Comparison of ENCODE assay signal across 8 mouse cellular contexts in the genomic region with DNA sequence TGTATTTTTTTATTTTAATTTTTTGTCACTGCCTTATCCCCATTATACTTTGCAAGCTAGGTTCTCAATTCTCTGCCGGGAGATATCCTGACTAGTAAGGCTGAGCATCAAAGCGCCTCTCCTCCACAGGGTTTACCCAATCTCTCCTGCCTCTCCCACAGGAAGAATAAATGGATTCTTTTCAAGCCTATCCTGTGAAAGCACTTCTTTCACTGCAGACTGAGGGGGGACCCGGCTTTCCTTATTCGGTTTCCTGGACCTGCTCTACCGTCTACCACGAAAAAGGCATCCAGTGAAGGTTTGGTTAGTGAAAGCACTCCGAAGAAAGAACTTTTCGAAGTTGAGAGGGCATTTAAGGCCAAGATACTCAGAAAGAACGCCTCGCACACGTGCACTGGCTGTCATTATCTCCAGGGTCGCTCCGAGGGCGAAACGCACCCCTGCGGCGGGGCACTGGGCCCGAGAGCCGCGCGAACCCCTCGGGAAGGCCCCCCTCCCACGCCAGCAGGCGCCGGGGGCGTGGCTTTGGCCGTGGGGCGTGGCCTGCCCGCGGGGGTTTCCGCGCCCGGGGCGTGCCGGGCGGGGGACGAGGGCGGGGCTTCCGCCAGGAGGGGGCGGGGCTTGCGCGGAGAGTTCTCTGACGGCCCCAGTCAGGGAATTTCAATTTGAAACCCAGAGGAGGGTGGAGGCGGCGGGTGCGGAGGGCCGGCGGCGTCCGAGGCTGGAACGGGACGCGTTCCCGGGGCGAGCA. TPM values are rescaled to one million over a fixed set of nuclear protein-coding genes. Genes with fewer than 3 reads are reported as not detected.
DNase-seq lines count a peak whose midpoint lies in the region; ATAC-seq and TF ChIP-seq lines count a peak whose summit lies in the region.

A gene (plus strand): TSS at position 591 of the 751 bp plus-strand sequence.

- H3K27me3 ChIP-seq in C2C12 (ENCODE audit: control insufficient read depth, insufficient read depth, insufficient read length) = no peaks in the 10 kb centered on the region
- H3K27me3 ChIP-seq in heart, embryonic 10.5 days (ENCODE audit: insufficient read depth, poor library complexity, severe bottlenecking) = no peaks in the 10 kb centered on the region
- no peaks in the 10 kb centered on the region for H3K27me3 ChIP-seq in kidney, embryonic 15.5 days
- no peaks in the 10 kb centered on the region for H3K27me3 ChIP-seq in limb, embryonic 15.5 days
- H3K27me3 ChIP-seq in midbrain, postnatal 0 days (ENCODE audit: insufficient read depth, low read length) = no peaks in the 10 kb centered on the region

- ATAC-seq in erythroblast, adult 5-6 weeks (replicated peaks; ENCODE audit: low FRiP score, poor library complexity, severe bottlenecking) = peak; percentile 73
- peak; percentile 94 for ATAC-seq in kidney, embryonic 15.5 days (replicated peaks; ENCODE audit: low FRiP score)
- ATAC-seq in limb, embryonic 15.5 days (ENCODE audit: insufficient number of reproducible peaks, low FRiP score, low TSS enrichment, low read depth) = peak; percentile 84
- ATAC-seq in midbrain, postnatal 0 days (ENCODE audit: low FRiP score) = peak; percentile 88

- H3K9ac ChIP-seq in kidney, embryonic 15.5 days = peak within 1 kb of the TSS; percentile 84
- H3K9ac ChIP-seq in limb, embryonic 15.5 days = peak within 1 kb of the TSS; percentile 82
- peak within 1 kb of the TSS; percentile 81 for H3K9ac ChIP-seq in midbrain, postnatal 0 days (replicated peaks; ENCODE audit: low read length, poor library complexity, severe bottlenecking)

- H3ac ChIP-seq in C2C12 (ENCODE audit: control insufficient read depth, insufficient read length, low read depth) = peak within 1 kb of the TSS; percentile 77

- peak within 1 kb of the TSS; percentile 96 for H3K27ac ChIP-seq in heart, embryonic 10.5 days
- H3K27ac ChIP-seq in kidney, embryonic 15.5 days = peak within 1 kb of the TSS; percentile 88
- peak within 1 kb of the TSS; percentile 92 for H3K27ac ChIP-seq in limb, embryonic 15.5 days
- H3K27ac ChIP-seq in midbrain, postnatal 0 days (ENCODE audit: low read depth, low read length) = peak within 1 kb of the TSS; percentile 67

- TF ChIP-seq POLR2A in brain, embryonic 14.5 days (IDR thresholded peaks at IDR 0.05; ENCODE audit: borderline replicate concordance, extremely low read depth, insufficient read depth, insufficient read length, poor library complexity, severe bottlenecking) = 0 out of 2 replicates have a peak, but pooled peaks have one; percentile 38

- peaks cover 20% of the 10 kb centered on the region for H3K4me1 ChIP-seq in heart, embryonic 10.5 days
- peaks cover 20% of the 10 kb centered on the region; the same call in 1 of the 2 replicates for H3K4me1 ChIP-seq in kidney, embryonic 15.5 days
- peaks cover 13% of the 10 kb centered on the region for H3K4me1 ChIP-seq in limb, embryonic 15.5 days
- peaks cover 5% of the 10 kb centered on the region; the same call in 1 of the 2 replicates for H3K4me1 ChIP-seq in midbrain, postnatal 0 days (ENCODE audit: insufficient read depth, low read length)

- H3K9me3 ChIP-seq in heart, embryonic 10.5 days = no peaks in the 10 kb centered on the region
- no peaks in the 10 kb centered on the region for H3K9me3 ChIP-seq in kidney, embryonic 15.5 days (replicated peaks)
- no peaks in the 10 kb centered on the region for H3K9me3 ChIP-seq in limb, embryonic 15.5 days
- H3K9me3 ChIP-seq in midbrain, postnatal 0 days (ENCODE audit: low read length) = no peaks in the 10 kb centered on the region

- TF ChIP-seq CTCF in C2C12 (IDR thresholded peaks at IDR 0.05; ENCODE audit: control insufficient read depth, insufficient read depth, insufficient read length) = no peak
- TF ChIP-seq CTCF in brain, embryonic 14.5 days (IDR thresholded peaks at IDR 0.05; ENCODE audit: borderline replicate concordance, extremely low read depth, insufficient read depth, insufficient read length) = no peak
- no peak for TF ChIP-seq CTCF in midbrain, postnatal 0 days (IDR thresholded peaks at IDR 0.05)

- H3K4me2 ChIP-seq in kidney, embryonic 15.5 days = peak within 1 kb of the TSS; percentile 80
- peak within 1 kb of the TSS; percentile 67 for H3K4me2 ChIP-seq in limb, embryonic 15.5 days
- peak within 1 kb of the TSS; percentile 77 for H3K4me2 ChIP-seq in midbrain, postnatal 0 days (ENCODE audit: low read depth, low read length, poor library complexity, severe bottlenecking)

- peak; percentile 91 for DNase-seq in brain, embryonic 14.5 days (ENCODE audit: low read depth)
- peak; percentile 95 for DNase-seq in heart, embryonic 10.5 days (ENCODE audit: low spot score)
- DNase-seq in midbrain, postnatal 0 days (ENCODE audit: low spot score) = peak; percentile 71
- peak; percentile 88 to 93 for DNase-seq in spleen, postnatal 10 days (ENCODE audit: low spot score in 2 of 2)

- H3K79me3 ChIP-seq in C2C12 (ENCODE audit: low read depth) = peaks cover 43% of the 10 kb centered on the region

- WGBS in heart, embryonic 10.5 days = 1% methylated on average over 55 of the region's 55 CpGs
- under 1% methylated on average over 55 of the region's 55 CpGs for WGBS in kidney, embryonic 15.5 days
- WGBS in limb, embryonic 15.5 days = 2% methylated on average over 45 of the region's 55 CpGs
- under 1% methylated on average over 54 of the region's 55 CpGs for WGBS in midbrain, postnatal 0 days

- peak within 1 kb of the TSS; percentile 86 for H3K4me3 ChIP-seq in C2C12 (ENCODE audit: insufficient read depth, poor library complexity, severe bottlenecking)
- H3K4me3 ChIP-seq in heart, embryonic 10.5 days = peak within 1 kb of the TSS; percentile 89
- H3K4me3 ChIP-seq in kidney, embryonic 15.5 days (replicated peaks) = peak within 1 kb of the TSS; percentile 83
- H3K4me3 ChIP-seq in limb, embryonic 15.5 days = peak within 1 kb of the TSS; percentile 78
- H3K4me3 ChIP-seq in midbrain, postnatal 0 days (ENCODE audit: low read depth, low read length) = peak within 1 kb of the TSS; percentile 61

- H3K79me2 ChIP-seq in C2C12 (ENCODE audit: control insufficient read depth, insufficient read depth) = peaks cover 46% of the 10 kb centered on the region

- peaks cover 22% of the 10 kb centered on the region for H3K36me3 ChIP-seq in C2C12 (ENCODE audit: control insufficient read depth, insufficient read depth)
- H3K36me3 ChIP-seq in heart, embryonic 10.5 days = no peaks in the 10 kb centered on the region
- no peaks in the 10 kb centered on the region for H3K36me3 ChIP-seq in kidney, embryonic 15.5 days
- no peaks in the 10 kb centered on the region for H3K36me3 ChIP-seq in limb, embryonic 15.5 days
- H3K36me3 ChIP-seq in midbrain, postnatal 0 days (ENCODE audit: insufficient read depth, low read length) = no peaks in the 10 kb centered on the region

TF ChIP-seq in C2C12, 6 proteins besides CTCF, POLR2A, EP300 and RAD21:
- TF ChIP-seq USF1 (IDR thresholded peaks at IDR 0.05; ENCODE audit: low read depth) (peak; percentile 2), FOSL1 (IDR thresholded peaks at IDR 0.05; ENCODE audit: insufficient read depth, low read length, poor library complexity, severe bottlenecking) (no peak)

RNA-seq across cellular contexts. Expression of the gene that starts here (rescaled TPM):
- polyA plus RNA-seq in C2C12 (2012; fragmentation: generic; extraction: Trizol) = 37.9 TPM
- polyA plus RNA-seq in brain, embryonic 14.5 days (2012; rRNA removed) = 36.2 and 63.4 TPM in 2 replicates
- total RNA-seq in erythroblast, adult 5-6 weeks (2015; ENCODE audit: low replicate concordance) = 11.5 and 13.6 TPM in 2 replicates
- total RNA-seq in erythroblast, adult 5-6 weeks (2017; ENCODE audit: low replicate concordance) = 6.0 and 8.3 TPM in 2 replicates
- polyA plus RNA-seq in heart, embryonic 10.5 days (2016; fragmentation: Nextera tagmentation; extraction: Ambion mirVana) = 55.6 and 60.0 TPM in 2 replicates
- 66.5 and 67.7 TPM in 2 replicates for polyA plus RNA-seq in kidney, embryonic 15.5 days (2015; fragmentation: Nextera tagmentation; extraction: Ambion mirVana)
- polyA plus RNA-seq in limb, embryonic 15.5 days (2015; fragmentation: Nextera tagmentation; extraction: Ambion mirVana) = 79.5 and 79.7 TPM in 2 replicates
- total RNA-seq in midbrain, postnatal 0 days (2014; rRNA removed) = 51.7 and 58.9 TPM in 2 replicates
- 21.8 and 22.0 TPM in 2 replicates for polyA plus RNA-seq in midbrain, postnatal 0 days (2015; fragmentation: Nextera tagmentation; extraction: Ambion mirVana)

Comparison
In these comparisons a context has a peak if more than half of its experiments do, and no peak if none do; other contexts are left out.
1. Peak in every context shown above with its lines: DNase-seq, ATAC-seq, H3K4me3 ChIP-seq and H3K27ac ChIP-seq.